Mouse (Mus musculus) layer of hippocampus, adult 9-11 months (tissue): Measurements from ENCODE around the gene Rps6.

Source experiments
- DNase-seq: peaks from one replicate; pipeline ENCODE4 v3.0.0; 2022

The Rps6 gene

DNA sequence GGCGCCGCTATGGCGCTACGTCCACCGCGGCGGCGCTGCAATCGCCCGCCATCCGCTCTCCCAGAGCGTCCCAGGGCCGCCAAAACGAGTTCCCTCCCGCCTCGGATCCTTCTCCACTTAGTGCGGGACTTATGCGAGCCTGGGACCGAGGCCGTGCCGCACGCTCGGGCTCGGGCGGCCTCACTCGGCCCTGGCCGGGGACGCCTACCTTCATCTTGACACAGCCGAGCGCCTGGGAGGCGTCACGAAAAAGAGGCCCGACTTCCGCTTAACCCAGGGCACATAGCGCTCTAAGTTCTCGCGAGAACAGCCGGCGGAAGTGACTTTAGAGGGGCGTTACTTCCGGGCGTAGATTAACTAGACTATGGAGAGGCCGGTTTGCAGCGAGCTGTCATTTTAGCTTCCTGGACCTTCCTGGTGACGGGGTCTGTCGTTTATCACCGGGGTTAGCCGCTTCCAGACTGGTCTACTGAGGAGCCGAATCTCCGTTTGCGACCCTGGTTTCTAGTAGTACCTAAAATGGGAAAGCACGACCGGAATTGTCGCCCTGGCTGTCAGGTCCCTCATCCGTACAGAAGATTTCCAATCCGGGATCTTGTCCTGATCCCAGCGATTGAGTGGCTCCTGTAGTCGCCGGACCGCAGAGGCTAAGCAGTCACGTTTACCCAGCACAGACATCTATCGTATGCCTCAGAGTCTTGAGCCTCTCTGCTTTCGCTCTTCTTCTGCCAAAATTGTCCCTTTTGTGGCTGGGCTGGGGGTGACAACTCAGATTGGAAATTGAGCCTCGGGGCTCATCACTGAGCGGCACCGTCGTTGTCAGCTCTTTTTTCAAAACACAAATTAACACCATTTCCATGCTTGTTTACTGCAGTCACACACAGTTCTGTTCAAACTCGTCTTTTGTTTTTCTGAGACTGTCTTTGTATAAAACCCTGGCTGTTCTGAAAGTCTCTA, at the start of gene Rps6:
Gene Rps6, minus strand, starts transcription at position 300 of the 957 bp plus-strand sequence.
- DNase-seq = peak; percentile 97

- DNase-seq = no peak
These were observed 48.7 kb upstream of the Rps6 start for GRCm38 (mm10) chr4:86905869-86906268.

GRCm38 (mm10) chr4:86904969-86905368, 47.8 kb upstream of the Rps6 start:
- no peak for DNase-seq

GRCm38 (mm10) chr4:86902351-86902750, 45.1 kb upstream of the Rps6 start:
- no peak for DNase-seq

DNA sequence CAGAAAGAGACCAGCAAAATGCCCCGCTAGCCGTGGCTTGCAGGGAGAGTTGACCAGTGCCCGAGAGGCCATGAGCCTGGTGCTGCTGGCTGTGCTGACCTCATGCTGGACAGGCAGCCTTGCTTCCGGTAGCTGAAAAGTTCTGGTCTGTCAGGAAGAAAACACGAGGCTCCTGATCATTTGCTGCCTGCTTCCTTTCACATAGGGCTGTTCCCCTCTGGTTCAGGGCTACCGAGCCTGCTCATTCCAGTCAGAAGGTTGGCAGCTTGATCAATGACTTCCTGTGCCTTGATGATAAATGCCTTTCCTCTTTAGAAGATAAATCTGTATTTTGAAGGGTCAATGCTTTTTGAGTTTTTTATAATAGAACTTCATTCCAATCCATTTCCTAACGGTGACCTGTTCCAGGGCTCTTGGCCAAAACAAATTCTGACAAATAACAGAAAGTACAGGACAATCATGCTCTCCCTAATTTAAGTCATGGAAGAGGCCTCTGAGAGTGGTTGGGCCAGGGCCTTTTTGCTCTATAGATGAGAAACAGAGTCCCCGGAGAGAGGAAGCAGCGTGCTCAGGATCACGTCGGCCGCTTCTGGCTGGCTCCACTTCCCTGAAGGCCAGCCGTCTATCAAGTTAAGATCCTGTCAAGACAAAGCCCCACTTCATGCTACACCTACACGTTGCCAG, 41.7 kb upstream of the Rps6 start:
- no peak for DNase-seq

GRCm38 (mm10) chr4:86897411-86897810, 40.2 kb upstream of the Rps6 start:
- DNase-seq = no peak

GRCm38 (mm10) chr4:86887879-86888278, 30.7 kb upstream of the Rps6 start:
- no peak for DNase-seq

DNA sequence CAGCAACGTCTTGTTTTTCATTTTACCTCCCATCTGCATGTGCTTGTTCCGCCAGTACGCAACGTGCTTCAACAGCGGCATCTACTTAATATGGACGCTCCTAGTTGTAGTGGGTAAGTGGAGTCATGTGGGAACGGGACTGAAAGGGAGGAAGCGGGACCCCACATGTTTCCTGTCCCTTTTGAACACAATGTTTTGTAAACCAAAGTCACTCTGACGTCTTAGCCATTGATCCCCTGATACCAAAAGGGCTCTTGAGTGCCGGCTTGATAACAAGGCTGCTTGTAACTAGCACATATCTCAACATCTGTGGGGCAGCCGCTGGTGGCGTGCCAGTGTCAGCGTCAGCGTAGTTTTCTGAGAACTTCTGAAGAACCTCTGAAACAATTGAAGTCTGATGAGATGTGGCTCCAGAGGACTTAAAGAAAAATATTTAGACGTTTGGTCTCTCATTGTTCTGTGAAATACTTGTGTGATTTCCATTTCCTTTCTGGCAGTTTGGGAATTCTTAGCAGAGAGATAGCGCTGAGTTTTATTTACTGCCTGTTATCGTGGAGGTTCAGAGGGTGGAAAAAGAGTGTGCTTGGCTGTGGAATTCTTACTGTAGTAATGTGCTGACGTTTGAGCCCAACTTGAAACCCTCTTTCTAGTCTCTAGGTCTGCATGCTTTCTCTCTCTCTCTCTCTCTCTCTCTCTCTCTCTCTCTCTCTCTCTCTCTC, 29.1 kb upstream of the Rps6 start:
- no peak for DNase-seq

DNA sequence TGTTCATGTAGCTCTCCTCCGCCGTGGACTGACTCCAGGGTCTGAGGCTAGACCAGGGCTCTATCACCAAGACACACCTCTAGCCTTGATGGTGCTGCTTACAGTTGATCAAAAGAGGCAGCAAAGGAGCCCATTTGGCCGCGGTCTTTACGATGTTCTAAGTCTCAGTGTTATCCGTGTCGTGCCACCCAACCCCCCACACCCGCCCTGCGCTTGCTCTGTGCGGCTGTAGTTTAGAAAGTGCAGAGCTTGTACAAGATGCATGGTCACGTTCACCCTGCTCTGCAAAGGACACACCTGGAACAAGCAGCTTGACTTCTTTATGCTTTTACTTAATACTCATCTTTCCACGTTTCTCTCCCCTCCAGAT, 28.6 kb upstream of the Rps6 start:
- DNase-seq = no peak

- DNase-seq = no peak
These were observed 27.7 kb upstream of the Rps6 start for GRCm38 (mm10) chr4:86884945-86885344.

- no peak for DNase-seq
These were observed 25.2 kb upstream of the Rps6 start for GRCm38 (mm10) chr4:86882413-86882812.

DNA sequence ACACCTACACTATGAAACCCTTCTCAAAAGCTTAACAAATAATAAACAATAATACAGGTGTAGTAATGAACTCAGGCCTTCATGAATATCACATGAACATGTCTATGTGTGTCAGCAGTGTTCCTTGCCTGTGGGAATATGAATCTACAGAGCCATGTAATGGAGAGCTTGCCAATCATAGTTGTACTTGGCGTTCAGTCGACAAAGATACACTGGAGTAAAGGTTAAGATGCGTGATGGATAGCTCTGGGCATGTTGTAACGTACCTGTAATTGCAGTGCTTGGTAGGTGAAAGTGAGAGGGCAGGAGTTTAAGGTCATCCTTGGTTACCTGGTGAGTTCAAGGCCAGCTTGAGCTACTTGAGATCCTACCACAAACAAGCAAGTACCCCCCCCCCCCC, 24.0 kb upstream of the Rps6 start:
- no peak for DNase-seq

DNA sequence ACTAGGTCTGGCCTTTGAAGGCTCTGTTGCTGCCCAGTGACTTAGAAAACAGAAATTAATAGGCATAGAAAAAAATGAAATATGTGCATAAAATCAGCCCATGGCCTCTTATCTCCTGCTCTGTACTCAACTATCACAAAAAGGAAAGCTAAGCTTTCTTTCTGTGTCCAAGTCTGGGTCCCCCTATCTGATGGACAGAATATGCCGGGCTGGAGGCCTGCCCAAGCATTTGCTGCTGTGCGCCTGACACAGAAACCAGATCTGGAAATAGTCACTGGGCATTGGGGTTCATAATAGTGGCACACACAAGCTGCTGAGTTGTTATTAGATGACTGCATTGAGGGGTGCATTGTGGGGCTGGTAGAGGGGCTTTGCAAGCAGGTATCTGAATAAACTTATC, 22.3 kb upstream of the Rps6 start:
- no peak for DNase-seq

GRCm38 (mm10) chr4:86874146-86874847, 17.1 kb upstream of the Rps6 start, which contains the start of gene Acer2:
TSS of gene Acer2 (plus strand) at chr4:86874396.
- DNase-seq = peak; percentile 86

DNA sequence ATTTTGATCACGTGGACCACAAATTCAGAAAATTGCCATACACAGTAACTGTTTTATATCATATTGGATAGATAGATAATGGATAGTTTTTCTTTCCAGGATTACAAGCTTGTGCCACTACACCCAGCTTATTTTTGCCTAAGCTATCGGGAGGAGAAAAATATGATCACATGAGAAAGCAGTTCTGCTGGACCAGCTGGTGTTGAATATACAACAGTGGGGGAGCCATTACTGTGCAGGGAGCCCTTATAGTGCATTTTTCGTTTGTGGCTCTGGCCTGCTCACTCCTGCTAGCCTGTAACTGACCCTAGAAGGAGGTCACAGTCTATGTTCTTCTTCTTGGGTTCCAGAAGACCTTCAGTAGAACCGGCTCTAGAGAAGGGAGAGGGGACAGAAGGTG, 15.9 kb upstream of the Rps6 start:
- peak; percentile 22 for DNase-seq

- DNase-seq = no peak
These were observed 14.8 kb upstream of the Rps6 start for GRCm38 (mm10) chr4:86871988-86872387.

- no peak for DNase-seq
These were observed 6.9 kb upstream of the Rps6 start for GRCm38 (mm10) chr4:86864087-86864486.

GRCm38 (mm10) chr4:86858070-86858440, 843 bp upstream of the Rps6 start:
- no peak for DNase-seq

DNA sequence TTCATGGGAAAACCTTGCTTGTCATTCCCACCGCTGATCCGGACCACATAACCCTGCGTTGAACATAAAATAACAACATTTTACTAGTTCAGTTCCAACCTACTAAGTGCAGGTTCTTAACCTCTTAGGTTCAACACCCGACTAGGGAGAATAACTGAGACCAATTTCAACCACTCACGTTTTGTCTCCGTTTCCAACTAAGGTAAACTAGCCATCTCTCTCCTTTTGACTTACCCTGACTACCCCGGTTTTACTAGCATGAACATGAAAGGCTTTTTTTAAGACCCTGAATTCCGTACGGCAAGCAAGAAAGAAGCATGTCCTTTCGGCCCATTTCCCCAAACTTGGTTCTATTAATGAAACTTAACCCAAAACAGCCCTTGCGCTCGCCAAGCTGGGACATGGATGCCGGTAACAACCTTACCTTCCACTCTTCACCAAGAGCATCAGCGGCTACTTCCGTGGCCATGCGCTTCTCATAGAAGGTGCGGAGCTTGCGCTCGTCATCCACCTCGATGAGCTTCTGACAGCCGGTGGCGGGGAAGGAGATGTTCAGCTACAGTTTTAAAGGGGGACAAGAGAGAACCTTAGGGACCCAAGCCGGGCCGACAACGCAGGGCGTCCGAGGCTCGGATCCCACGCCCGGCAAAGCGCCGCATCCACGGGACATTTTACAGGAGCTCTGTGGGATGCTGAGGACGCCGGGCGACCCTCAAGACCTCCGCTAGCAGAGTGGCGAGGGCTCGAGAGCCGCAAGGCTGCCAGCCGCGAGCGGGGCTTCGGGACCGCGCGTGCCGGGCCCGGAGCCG, 704 bp downstream of the Rps6 start:
- no peak for DNase-seq

DNA sequence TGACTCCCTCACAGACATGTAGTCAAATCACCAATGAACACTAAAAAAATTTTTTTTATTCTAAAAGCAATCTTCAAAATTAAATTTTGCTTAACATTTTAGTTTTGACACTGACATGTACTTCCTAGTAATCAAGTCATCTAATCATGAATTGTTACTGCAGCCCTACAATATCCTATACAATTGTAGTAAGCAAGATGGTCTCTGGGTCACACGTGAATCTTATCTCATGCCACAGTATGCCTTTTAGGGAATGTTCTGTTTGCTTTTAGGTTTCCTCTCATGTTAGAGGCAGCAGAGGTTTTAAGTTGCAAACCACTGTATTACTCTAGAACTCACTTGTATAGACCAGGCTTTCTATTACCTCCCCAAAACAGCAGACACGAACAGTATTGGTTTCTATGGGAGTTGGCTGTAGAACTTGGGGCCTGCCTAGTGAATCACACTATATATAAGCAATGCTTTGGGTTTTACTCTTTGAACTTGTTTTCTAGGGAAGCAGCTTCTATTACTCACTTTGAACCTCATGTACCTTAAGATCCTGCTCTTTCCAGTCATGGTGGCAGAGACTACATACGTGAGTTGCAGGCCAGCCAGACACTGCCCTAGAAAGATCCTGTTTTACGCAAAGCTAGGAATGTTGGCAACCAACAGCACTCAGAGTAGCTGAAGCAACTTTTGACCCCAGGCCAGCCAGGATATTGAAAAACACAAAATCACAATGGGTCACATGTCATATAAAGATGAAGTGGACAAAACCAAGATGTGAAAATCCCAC, 4.2 kb downstream of the Rps6 start:
- no peak for DNase-seq

DNA sequence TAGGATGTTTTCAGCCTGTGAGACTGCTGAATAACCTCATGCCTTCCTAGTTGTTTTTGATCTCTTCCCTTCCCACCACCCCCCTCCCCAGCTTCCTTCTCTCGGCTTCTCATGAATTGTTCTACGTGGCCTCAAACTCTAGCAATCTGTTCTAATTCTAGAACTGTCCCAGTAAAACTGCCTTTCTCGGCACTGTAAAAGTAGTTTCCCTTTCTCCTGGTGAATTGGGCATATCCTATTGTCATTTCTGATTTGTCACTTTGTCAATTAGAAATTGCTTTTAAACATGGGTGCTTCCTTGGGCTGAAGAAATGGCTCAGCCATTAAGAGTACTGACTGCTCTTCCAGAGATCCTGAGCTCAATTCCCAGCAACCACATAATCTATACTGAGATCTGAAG, 5.2 kb downstream of the Rps6 start:
- no peak for DNase-seq
